Mouse (Mus musculus) small intestine, adult 2 months (tissue): ENCODE measurements at regions not wholly inside any gene's neighbourhood (a gene's known extent, or its start where the extent isn't known, plus 50 kb on each side); places are given as distances from the start of the nearest gene placed in this dataset.

Experiments
- CTCF ChIP-seq: fragments of 200-500 bp; IDR thresholded peaks from 2 replicates; pipeline ENCODE4 v1.5.1; 2012; ENCODE audit warnings: low read depth, mild to moderate bottlenecking, control low read depth, inconsistent platforms, low read length, moderate library complexity, mixed read lengths; ENCODE audit not compliant: insufficient replicate concordance, insufficient read length; ENCODE audit errors: extremely low read depth
- POLR2A ChIP-seq: fragments of 200-500 bp; IDR thresholded peaks from 2 replicates; pipeline ENCODE4 v1.6.1; 2012; ENCODE audit warnings: low read depth, mild to moderate bottlenecking, control low read depth, inconsistent platforms, low read length, moderate library complexity

GRCm38 (mm10) chr1:184546140-184546661 lies 186.2 kb downstream of the Hlx start:
- TF ChIP-seq POLR2A: no peak
- no peak for TF ChIP-seq CTCF
